Mouse (Mus musculus) thymus, postnatal 25 days (tissue): Measurements from ENCODE around the gene Arpc5.
"Not testable (repeated sequence)": the region's sequence is repeated elsewhere in the genome, so short reads cannot be mapped to it uniquely, and the experiment has no call there.

ENCODE experiments used
- DNase-seq: peaks from one replicate; pipeline ENCODE4 v3.0.0; 2022

Arpc5 gene

GRCm38 (mm10) chr1:152784620-152785019 is 18.3 kb downstream of the Arpc5 start:
- DNase-seq, result no peak

GRCm38 (mm10) chr1:152785446-152785845 is 19.1 kb downstream of the Arpc5 start:
- DNase-seq, result not testable (repeated sequence)

GRCm38 (mm10) chr1:152786953-152787352 is 20.6 kb downstream of the Arpc5 start:
- no peak for DNase-seq

- DNase-seq, result no peak
Observed at GRCm38 (mm10) chr1:152788121-152788660, 21.8 kb downstream of the Arpc5 start.

- DNase-seq, result peak; percentile 50
Observed at GRCm38 (mm10) chr1:152790254-152790653, 23.9 kb downstream of the Arpc5 start.

GRCm38 (mm10) chr1:152790821-152791220 is 24.5 kb downstream of the Arpc5 start:
- DNase-seq, result no peak

GRCm38 (mm10) chr1:152791269-152791668 is 24.9 kb downstream of the Arpc5 start:
- no peak for DNase-seq

- no peak for DNase-seq
Observed at GRCm38 (mm10) chr1:152792736-152793494, 26.6 kb downstream of the Arpc5 start.

- DNase-seq, result no peak
Observed at GRCm38 (mm10) chr1:152793495-152794130, 27.3 kb downstream of the Arpc5 start.

- no peak for DNase-seq
Observed at GRCm38 (mm10) chr1:152795688-152796255, 29.4 kb downstream of the Arpc5 start.

GRCm38 (mm10) chr1:152796683-152797263 is 30.4 kb downstream of the Arpc5 start:
- DNase-seq, result no peak

GRCm38 (mm10) chr1:152798125-152798524 is 31.8 kb downstream of the Arpc5 start:
- no peak for DNase-seq

GRCm38 (mm10) chr1:152799897-152800296 is 33.6 kb downstream of the Arpc5 start, which contains the start of gene Ncf2:
Gene Ncf2, plus strand, starts transcription at chr1:152800194.
- no peak for DNase-seq

GRCm38 (mm10) chr1:152800633-152801176 is 34.4 kb downstream of the Arpc5 start:
- no peak for DNase-seq

GRCm38 (mm10) chr1:152804907-152805306 is 38.6 kb downstream of the Arpc5 start:
- no peak for DNase-seq

- DNase-seq, result no peak
Observed at GRCm38 (mm10) chr1:152807619-152808391, 41.5 kb downstream of the Arpc5 start.

- no peak for DNase-seq
Observed at GRCm38 (mm10) chr1:152808392-152808680, 42.0 kb downstream of the Arpc5 start.

- no peak for DNase-seq
Observed at GRCm38 (mm10) chr1:152809541-152810252, 43.4 kb downstream of the Arpc5 start.

- no peak for DNase-seq
Observed at GRCm38 (mm10) chr1:152810533-152811439, 44.4 kb downstream of the Arpc5 start.

GRCm38 (mm10) chr1:152815265-152815701 is 48.9 kb downstream of the Arpc5 start:
- no peak for DNase-seq
